ENCODE assay signal across 8 mouse cellular contexts in the genomic region with DNA sequence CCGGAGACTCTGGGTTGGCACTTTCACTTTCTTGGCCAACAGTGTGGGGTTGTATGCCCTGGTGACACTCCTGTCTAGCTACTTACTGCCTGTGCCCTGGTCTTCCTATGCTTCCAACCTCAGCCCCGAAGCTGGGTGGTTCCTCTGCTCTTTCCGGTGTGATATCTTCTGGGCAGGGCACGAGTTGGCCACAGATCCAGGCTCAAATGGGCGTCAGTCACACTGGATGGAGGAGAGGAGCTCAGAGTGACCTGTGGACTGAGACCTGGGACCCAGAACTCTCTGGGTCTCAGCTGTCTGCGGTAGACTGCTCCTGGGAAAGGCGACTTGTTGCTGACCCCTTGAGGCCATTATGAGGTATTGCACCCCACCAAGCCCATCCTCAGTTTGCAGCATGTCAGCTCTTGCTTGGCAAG. TPM values are rescaled to one million over a fixed set of nuclear protein-coding genes. Genes with fewer than 3 reads are reported as not detected.
A peak's percentile ranks its signal among the peaks of the same experiment; 100 is the strongest.
DNase-seq lines count a peak whose midpoint lies in the region; ATAC-seq and TF ChIP-seq lines count a peak whose summit lies in the region.

Gene Arhgef16 (minus strand): TSS at position 211 of the 416 bp plus-strand sequence.

- TF ChIP-seq EP300 in stomach, postnatal 0 days (optimal IDR thresholded peaks at IDR 0.05) = no peak

- 19% methylated on average over 7 of the region's 7 CpGs for WGBS in intestine, embryonic 15.5 days
- WGBS in limb, embryonic 10.5 days = 24% methylated on average over 7 of the region's 7 CpGs
- WGBS in midbrain, embryonic 12.5 days = 27% methylated on average over 7 of the region's 7 CpGs
- WGBS in stomach, postnatal 0 days = 20% methylated on average over 7 of the region's 7 CpGs

- TF ChIP-seq CTCF in stomach, postnatal 0 days (IDR thresholded peaks at IDR 0.05; ENCODE audit: low read depth) = peak; percentile 92

- H3K4me2 ChIP-seq in intestine, embryonic 15.5 days (replicated peaks) = peak within 1 kb of the TSS; percentile 81; the same call in 1 of the 2 replicates
- no peak within 1 kb of the TSS for H3K4me2 ChIP-seq in midbrain, embryonic 12.5 days (replicated peaks)
- H3K4me2 ChIP-seq in stomach, postnatal 0 days (replicated peaks; ENCODE audit: low read depth) = no peak within 1 kb of the TSS

- H3K9me3 ChIP-seq in intestine, embryonic 15.5 days = no peaks in the 10 kb centered on the region
- no peaks in the 10 kb centered on the region for H3K9me3 ChIP-seq in limb, embryonic 10.5 days (replicated peaks)
- no peaks in the 10 kb centered on the region for H3K9me3 ChIP-seq in midbrain, embryonic 12.5 days
- no peaks in the 10 kb centered on the region for H3K9me3 ChIP-seq in stomach, postnatal 0 days (ENCODE audit: control insufficient read depth, low read length)

- H3K4me1 ChIP-seq in intestine, embryonic 15.5 days (replicated peaks) = 0 out of 2 replicates have a peak, but pooled peaks cover 3% of the 10 kb centered on the region
- peaks cover 38% of the 10 kb centered on the region for H3K4me1 ChIP-seq in limb, embryonic 10.5 days
- peaks cover 10% of the 10 kb centered on the region for H3K4me1 ChIP-seq in midbrain, embryonic 12.5 days
- H3K4me1 ChIP-seq in stomach, postnatal 0 days (replicated peaks; ENCODE audit: control insufficient read depth, insufficient read depth) = 0 out of 2 replicates have a peak, but pooled peaks cover 2% of the 10 kb centered on the region

- no peak for ATAC-seq in intestine, embryonic 15.5 days
- peak; percentile 41; the same call in 1 of the 2 replicates for ATAC-seq in midbrain, embryonic 12.5 days (ENCODE audit: low FRiP score, low read depth)
- peak; percentile 27 for ATAC-seq in stomach, postnatal 0 days (ENCODE audit: low FRiP score, low TSS enrichment)

- no peaks in the 10 kb centered on the region for H3K36me3 ChIP-seq in intestine, embryonic 15.5 days
- H3K36me3 ChIP-seq in limb, embryonic 10.5 days = no peaks in the 10 kb centered on the region
- H3K36me3 ChIP-seq in midbrain, embryonic 12.5 days = no peaks in the 10 kb centered on the region
- no peaks in the 10 kb centered on the region for H3K36me3 ChIP-seq in stomach, postnatal 0 days (ENCODE audit: control insufficient read depth, insufficient read depth, low read length)

- no peak within 1 kb of the TSS for H3K4me3 ChIP-seq in intestine, embryonic 15.5 days (replicated peaks)
- H3K4me3 ChIP-seq in limb, embryonic 10.5 days = no peak within 1 kb of the TSS
- H3K4me3 ChIP-seq in midbrain, embryonic 12.5 days = no peak within 1 kb of the TSS
- no peak within 1 kb of the TSS for H3K4me3 ChIP-seq in stomach, postnatal 0 days (ENCODE audit: low read depth, low read length)

- peak; percentile 17 for DNase-seq in ovary, postnatal 14 days (ENCODE audit: low spot score)
- no peak for DNase-seq in ovary, postnatal 10 days (ENCODE audit: low spot score)
- peak; percentile 13 for DNase-seq in c-Kit-positive CD71-positive TER-119-negative erythroid progenitor cells, embryonic 14.5 days (ENCODE audit: low read depth)
- DNase-seq in forelimb bud, embryonic 11.5 days (ENCODE audit: low read depth, low spot score) = peak; percentile 72
- DNase-seq in limb, embryonic 10.5 days (ENCODE audit: low spot score) = peak; percentile 67
- peak; percentile 67 for DNase-seq in stomach, postnatal 0 days (ENCODE audit: low spot score)

- H3K27ac ChIP-seq in intestine, embryonic 15.5 days = peak within 1 kb of the TSS; percentile 93; the same call in 1 of the 2 replicates
- H3K27ac ChIP-seq in limb, embryonic 10.5 days = no peak within 1 kb of the TSS
- no peak within 1 kb of the TSS for H3K27ac ChIP-seq in midbrain, embryonic 12.5 days (replicated peaks)
- H3K27ac ChIP-seq in stomach, postnatal 0 days (replicated peaks) = peak within 1 kb of the TSS; percentile 56; the same call in 1 of the 2 replicates

- peaks cover 21% of the 10 kb centered on the region for H3K27me3 ChIP-seq in intestine, embryonic 15.5 days (replicated peaks)
- H3K27me3 ChIP-seq in limb, embryonic 10.5 days (ENCODE audit: low read depth, poor library complexity, severe bottlenecking) = peaks cover 64% of the 10 kb centered on the region
- H3K27me3 ChIP-seq in midbrain, embryonic 12.5 days = peaks cover 56% of the 10 kb centered on the region
- H3K27me3 ChIP-seq in stomach, postnatal 0 days (ENCODE audit: control insufficient read depth, insufficient read depth, low read length) = no peaks in the 10 kb centered on the region

- H3K9ac ChIP-seq in intestine, embryonic 15.5 days = no peak within 1 kb of the TSS
- H3K9ac ChIP-seq in midbrain, embryonic 12.5 days (replicated peaks) = no peak within 1 kb of the TSS
- H3K9ac ChIP-seq in stomach, postnatal 0 days (ENCODE audit: low read length) = peak within 1 kb of the TSS; percentile 13; the same call in 1 of the 2 replicates

RNA-seq across cellular contexts. Expression of gene Arhgef16, which starts in this region (rescaled TPM):
- 50.3 and 57.1 TPM in 2 replicates for polyA plus RNA-seq in intestine, embryonic 15.5 days (2015; fragmentation: Nextera tagmentation; extraction: Ambion mirVana)
- polyA plus RNA-seq in limb, embryonic 10.5 days (2016; fragmentation: Nextera tagmentation; extraction: Ambion mirVana) = 5.3 and 6.2 TPM in 2 replicates
- 0.34 and 0.50 TPM in 2 replicates for polyA plus RNA-seq in midbrain, embryonic 12.5 days (2016; fragmentation: Nextera tagmentation; extraction: Ambion mirVana)
- 38.5 and 41.2 TPM in 2 replicates for polyA plus RNA-seq in stomach, postnatal 0 days (2015; fragmentation: Nextera tagmentation; extraction: Ambion mirVana)

Comparison
In these comparisons a context has a peak if more than half of its experiments do, and no peak if none do; other contexts are left out.
1. Peak in ATAC-seq in midbrain, embryonic 12.5 days; RNA of the gene not detected or under 1 TPM.
2. H3K27ac ChIP-seq: peak in intestine, embryonic 15.5 days (single experiment) and stomach, postnatal 0 days (single experiment); none in limb, embryonic 10.5 days (single experiment) and midbrain, embryonic 12.5 days (single experiment).